Mouse (Mus musculus): ENCODE measurements around the gene Eif4a3. TPM values are rescaled to one million over a fixed set of nuclear protein-coding genes. Genes with fewer than 3 reads are reported as not detected.

The Eif4a3 gene
- polyA plus RNA-seq, 1 experiment from 2014 or later = 329 TPM

Other genes with a start within 250 kb of the Eif4a3 start
- gene Cbx4, start 213.9 kb downstream of the Eif4a3 start, polyA plus RNA-seq (2015; fragmentation: Nextera tagmentation; extraction: Ambion mirVana) = 17.2 and 21.4 TPM in 2 replicates
- 15.3 and 16.0 TPM in 2 replicates for gene Tbc1d16, start 71.6 kb downstream of the Eif4a3 start, polyA plus RNA-seq (2015; fragmentation: Nextera tagmentation; extraction: Ambion mirVana)
- gene Ccdc40, start 71.5 kb downstream of the Eif4a3 start, polyA plus RNA-seq (2015; fragmentation: Nextera tagmentation; extraction: Ambion mirVana) = 10.3 and 13.0 TPM in 2 replicates
- gene Gaa, start 32.2 kb downstream of the Eif4a3 start, polyA plus RNA-seq (2015; fragmentation: Nextera tagmentation; extraction: Ambion mirVana) = 81.4 and 90.1 TPM in 2 replicates
- 4.0 and 4.3 TPM in 2 replicates for gene Card14, start 7.7 kb upstream of the Eif4a3 start, polyA plus RNA-seq (2015; fragmentation: Nextera tagmentation; extraction: Ambion mirVana)
- 6.5 and 6.7 TPM in 2 replicates for gene Sgsh, start 55.4 kb upstream of the Eif4a3 start, polyA plus RNA-seq (2015; fragmentation: Nextera tagmentation; extraction: Ambion mirVana)
- gene Slc26a11, start 55.5 kb upstream of the Eif4a3 start, polyA plus RNA-seq (2015; fragmentation: Nextera tagmentation; extraction: Ambion mirVana) = 10.8 and 11.7 TPM in 2 replicates
- gene Rnf213, start 93.0 kb upstream of the Eif4a3 start, polyA plus RNA-seq (2015; fragmentation: Nextera tagmentation; extraction: Ambion mirVana) = 3.3 and 3.5 TPM in 2 replicates
- gene Endov, start 191.3 kb upstream of the Eif4a3 start, polyA plus RNA-seq (2015; fragmentation: Nextera tagmentation; extraction: Ambion mirVana) = 13.1 and 18.6 TPM in 2 replicates
- 1.2 and 1.3 TPM in 2 replicates for gene Nptx1, start 247.7 kb upstream of the Eif4a3 start, polyA plus RNA-seq (2015; fragmentation: Nextera tagmentation; extraction: Ambion mirVana)

All from embryonic facial prominence, embryonic 15.5 days (tissue).